Mouse (Mus musculus) left cerebral cortex, adult 18-20 months (tissue): ENCODE data around the gene Arl15. TPM values are rescaled to one million over a fixed set of nuclear protein-coding genes. Genes with fewer than 3 reads are reported as not detected.
A peak's percentile ranks its signal among the peaks of the same experiment; 100 is the strongest.

Experiments
- DNase-seq, 2 experiments: peaks; one replicate each; pipeline ENCODE4 v3.0.0; 2021 to 2022; ENCODE audit warnings: low spot score in 2 of 2, mixed read lengths in 1 of 2
- total RNA-seq, 2 experiments: library from RNA; stranded (reverse); gene quantifications; 2 replicates each; pipeline ENCODE4 v1.2.3; 2021

The Arl15 gene
- total RNA-seq, 2 experiments from 2014 or later: 35.5 to 37.7 TPM

- DNase-seq: no peak
Measured at GRCm38 (mm10) chr13:114129986-114130385, 335.7 kb downstream of the Arl15 start.

- no peak for DNase-seq
Measured at GRCm38 (mm10) chr13:114130566-114131319, 336.4 kb downstream of the Arl15 start.

- peak in 1 of 2 experiments; percentile 35 for DNase-seq
Measured at GRCm38 (mm10) chr13:114138921-114139320, 344.6 kb downstream of the Arl15 start.

- DNase-seq: no peak
Measured at GRCm38 (mm10) chr13:114139570-114139969, 345.3 kb downstream of the Arl15 start.

GRCm38 (mm10) chr13:114142826-114143225 is 348.5 kb downstream of the Arl15 start:
- DNase-seq: no peak

GRCm38 (mm10) chr13:114143247-114143646 is 348.9 kb downstream of the Arl15 start:
- no peak for DNase-seq

- DNase-seq: no peak
Measured at GRCm38 (mm10) chr13:114144052-114145046, 350.0 kb downstream of the Arl15 start.

GRCm38 (mm10) chr13:114145249-114145648 is 350.9 kb downstream of the Arl15 start:
- no peak for DNase-seq

GRCm38 (mm10) chr13:114150856-114151697 is 356.8 kb downstream of the Arl15 start:
- no peak for DNase-seq

- no peak for DNase-seq
Measured at GRCm38 (mm10) chr13:114151698-114152069, 357.4 kb downstream of the Arl15 start.

GRCm38 (mm10) chr13:114156689-114157088 is 362.4 kb downstream of the Arl15 start:
- no peak for DNase-seq

- no peak for DNase-seq
Measured at GRCm38 (mm10) chr13:114158111-114158730, 363.9 kb downstream of the Arl15 start.

- no peak for DNase-seq
Measured at GRCm38 (mm10) chr13:114159634-114160391, 365.5 kb downstream of the Arl15 start.

- no peak for DNase-seq
Measured at GRCm38 (mm10) chr13:114162753-114163152, 368.4 kb downstream of the Arl15 start.

GRCm38 (mm10) chr13:114165616-114166015 is 371.3 kb downstream of the Arl15 start:
- no peak for DNase-seq

GRCm38 (mm10) chr13:114166439-114167183 is 372.3 kb downstream of the Arl15 start:
- DNase-seq: no peak

- DNase-seq: no peak
Measured at GRCm38 (mm10) chr13:114170061-114170460, 375.8 kb downstream of the Arl15 start.

GRCm38 (mm10) chr13:114171465-114171864 is 377.2 kb downstream of the Arl15 start:
- no peak for DNase-seq

- no peak for DNase-seq
Measured at GRCm38 (mm10) chr13:114188107-114188506, 393.8 kb downstream of the Arl15 start.
